Mouse (Mus musculus): ENCODE data around the gene Kcnn1.
A peak's percentile ranks its signal among the peaks of the same experiment; 100 is the strongest.

Kcnn1 gene

DNA sequence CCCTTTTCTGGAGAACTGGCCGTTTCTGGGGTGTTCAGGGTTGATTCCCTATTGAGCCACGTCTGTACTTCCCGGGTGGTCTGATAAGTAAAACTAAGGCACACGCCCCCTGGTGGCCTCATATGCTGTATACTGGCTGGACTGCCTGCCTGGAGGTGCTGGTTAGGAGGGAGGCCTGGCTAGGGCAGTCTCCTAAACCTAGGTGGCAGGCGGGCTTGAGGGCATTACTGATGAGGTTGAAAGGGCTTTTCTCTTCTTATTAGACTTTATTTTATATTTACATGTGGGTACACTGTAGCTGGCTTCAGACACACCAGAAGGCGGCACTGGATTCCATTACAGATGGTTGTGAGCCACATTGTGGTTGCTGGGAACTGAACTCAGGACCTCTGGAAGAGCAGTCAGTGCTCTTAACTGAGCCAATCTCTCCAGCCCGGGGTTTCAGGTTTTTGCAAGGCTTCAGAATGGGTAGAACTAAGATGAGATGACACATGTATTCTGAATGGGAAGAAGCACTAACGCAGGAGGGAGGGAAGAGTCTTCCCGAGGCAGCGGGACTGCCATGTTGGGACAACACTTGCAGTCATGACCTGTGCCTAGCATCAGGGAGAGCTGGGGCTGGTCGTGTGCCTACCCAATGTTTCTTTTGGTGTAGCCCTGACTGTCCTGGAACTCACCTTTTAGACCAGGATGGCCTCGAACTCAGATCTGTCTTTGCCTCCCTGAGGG is 30.8 kb upstream of the Kcnn1 start:
- peak; percentile 59 for DNase-seq (ENCODE audit: extremely low read depth, insufficient read length, low spot score)

DNA sequence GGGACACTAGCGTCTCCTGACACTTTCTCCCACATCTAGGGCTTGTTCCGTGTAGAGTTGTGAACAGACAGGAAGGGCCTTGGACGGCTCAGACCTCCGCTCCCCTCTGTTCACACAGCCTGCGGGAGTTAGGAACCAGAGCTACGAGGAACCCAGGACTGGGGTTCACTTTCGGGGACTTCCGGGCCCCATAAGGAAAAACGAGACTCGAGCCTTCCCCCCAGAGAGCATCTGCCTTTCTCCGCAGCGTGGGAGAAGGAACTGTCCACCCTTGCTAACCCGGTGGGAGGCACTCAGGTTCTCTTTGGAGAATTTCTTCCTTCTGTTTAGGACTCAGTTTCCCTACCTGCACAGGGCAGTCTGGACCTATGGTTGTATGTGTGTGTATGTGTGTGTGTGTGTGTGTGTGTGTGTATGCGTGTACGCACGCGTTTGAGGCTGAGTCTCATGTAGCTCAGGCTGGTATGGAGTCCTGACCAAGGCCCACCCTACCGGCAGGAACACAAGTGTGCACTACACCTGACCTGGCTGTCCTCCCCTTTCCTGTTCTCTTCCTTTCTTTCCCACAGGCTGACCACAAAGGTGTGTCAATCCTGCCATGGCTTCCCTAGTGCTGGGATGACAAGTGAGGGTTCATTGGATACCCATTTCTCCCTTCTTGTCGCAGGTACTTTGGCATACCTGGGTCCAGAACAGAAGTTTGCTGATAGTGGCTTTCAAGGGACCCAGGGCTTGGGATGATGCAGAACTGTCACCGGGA is 30.0 kb upstream of the Kcnn1 start:
- no peak for DNase-seq (ENCODE audit: extremely low read depth, insufficient read length, low spot score)

DNA sequence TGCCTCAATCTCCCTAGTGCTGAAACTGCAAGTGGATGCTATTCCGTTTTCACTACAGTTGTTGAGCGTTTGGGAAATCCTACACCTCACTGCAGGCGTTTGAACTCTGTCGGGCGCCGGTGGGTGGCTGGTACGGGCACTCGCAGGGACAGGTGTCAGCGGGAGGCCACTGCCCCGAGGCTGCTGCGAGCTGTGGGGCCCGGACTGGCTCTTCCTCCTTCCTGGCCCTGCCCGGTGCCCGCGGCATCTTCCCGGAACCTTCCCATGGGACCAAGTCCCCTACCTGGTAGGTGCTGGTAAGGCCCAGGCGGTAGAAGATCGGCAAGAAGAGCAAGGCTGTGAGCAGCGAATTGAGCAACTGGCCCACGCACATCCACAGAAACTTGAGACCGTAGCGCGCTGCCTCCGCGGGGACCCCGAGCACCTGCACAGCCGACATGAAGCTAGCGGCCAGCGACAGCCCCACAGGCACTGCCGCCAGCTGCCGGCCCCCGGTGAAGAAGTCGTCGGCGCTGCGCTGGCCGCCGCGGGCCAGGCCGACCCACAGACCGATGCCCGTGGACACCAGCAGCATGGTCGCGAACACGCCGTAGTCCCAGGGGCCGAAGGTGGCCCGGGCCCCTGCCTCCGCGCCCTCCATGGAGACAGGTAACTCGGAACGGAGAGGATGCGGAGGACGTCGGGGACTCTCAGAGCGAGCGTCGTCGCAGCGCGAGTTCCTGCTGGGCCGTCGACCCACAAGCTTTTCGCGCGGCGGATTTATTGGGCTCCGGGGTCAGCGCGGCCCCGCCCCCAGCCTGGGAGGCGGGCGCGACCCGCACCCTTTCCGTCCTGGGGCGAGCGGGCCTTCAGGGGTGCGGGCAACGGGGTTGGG is 29.2 kb upstream of the Kcnn1 start, which contains the start of gene Slc5a5:
Gene Slc5a5 (minus strand): TSS at position 736 of the 874 bp plus-strand sequence.
- DNase-seq (ENCODE audit: extremely low read depth, insufficient read length, low spot score), result no peak

- DNase-seq (ENCODE audit: extremely low read depth, insufficient read length, low spot score), result no peak
Measured at GRCm38 (mm10) chr8:70891356-70891755, 28.3 kb upstream of the Kcnn1 start.

GRCm38 (mm10) chr8:70890656-70891055 is 27.6 kb upstream of the Kcnn1 start:
- DNase-seq (ENCODE audit: extremely low read depth, insufficient read length, low spot score), result no peak

GRCm38 (mm10) chr8:70887669-70888068 is 24.6 kb upstream of the Kcnn1 start:
- no peak for DNase-seq (ENCODE audit: extremely low read depth, insufficient read length, low spot score)

GRCm38 (mm10) chr8:70885612-70886011 is 22.6 kb upstream of the Kcnn1 start:
- no peak for DNase-seq (ENCODE audit: extremely low read depth, insufficient read length, low spot score)

DNA sequence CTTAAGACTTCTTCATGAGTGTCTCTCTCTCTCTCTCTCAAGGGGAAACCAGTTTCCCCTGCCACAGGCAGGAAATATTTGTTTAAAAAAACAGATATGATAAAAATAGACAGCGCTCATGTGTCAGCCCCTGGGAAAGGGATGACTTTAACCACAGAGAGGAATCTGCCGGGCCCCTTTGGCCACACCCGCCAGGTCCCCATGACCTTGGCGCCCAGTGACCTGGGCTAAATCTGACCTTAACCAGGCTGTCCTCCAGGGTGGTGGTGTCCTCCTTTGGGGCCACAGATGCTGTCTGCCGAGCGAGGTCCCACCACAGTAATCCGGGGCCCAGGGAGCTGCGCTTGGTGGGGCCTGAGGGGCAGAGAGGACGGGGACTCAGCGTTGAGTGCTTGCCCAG is 21.6 kb upstream of the Kcnn1 start:
- DNase-seq (ENCODE audit: extremely low read depth, insufficient read length, low spot score), result no peak

- no peak for DNase-seq (ENCODE audit: extremely low read depth, insufficient read length, low spot score)
Measured at GRCm38 (mm10) chr8:70884186-70884585, 21.1 kb upstream of the Kcnn1 start.

DNA sequence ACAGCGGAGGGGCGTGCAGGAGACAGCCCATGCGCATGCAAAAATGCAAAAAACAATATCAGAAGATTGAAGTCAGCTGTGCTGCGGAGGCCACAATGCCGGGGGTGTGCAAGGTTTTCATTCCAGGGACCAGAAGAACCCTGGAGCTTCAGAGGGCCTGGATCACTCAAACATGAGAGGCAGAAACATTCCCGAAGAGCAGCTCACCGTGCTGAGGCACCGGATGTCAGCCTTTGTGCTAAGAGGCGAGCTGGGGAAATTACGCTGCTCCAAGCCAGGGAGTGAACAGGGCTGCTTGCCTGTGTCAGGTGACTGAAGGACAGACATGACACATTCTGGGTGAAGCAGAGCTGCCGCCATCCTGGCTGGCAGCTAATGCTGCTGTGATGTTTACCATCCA is 17.5 kb upstream of the Kcnn1 start:
- DNase-seq (ENCODE audit: extremely low read depth, insufficient read length, low spot score), result no peak

- peak; percentile 95 for DNase-seq (ENCODE audit: extremely low read depth, insufficient read length, low spot score)
Measured at GRCm38 (mm10) chr8:70880126-70880525, 17.1 kb upstream of the Kcnn1 start.

DNA sequence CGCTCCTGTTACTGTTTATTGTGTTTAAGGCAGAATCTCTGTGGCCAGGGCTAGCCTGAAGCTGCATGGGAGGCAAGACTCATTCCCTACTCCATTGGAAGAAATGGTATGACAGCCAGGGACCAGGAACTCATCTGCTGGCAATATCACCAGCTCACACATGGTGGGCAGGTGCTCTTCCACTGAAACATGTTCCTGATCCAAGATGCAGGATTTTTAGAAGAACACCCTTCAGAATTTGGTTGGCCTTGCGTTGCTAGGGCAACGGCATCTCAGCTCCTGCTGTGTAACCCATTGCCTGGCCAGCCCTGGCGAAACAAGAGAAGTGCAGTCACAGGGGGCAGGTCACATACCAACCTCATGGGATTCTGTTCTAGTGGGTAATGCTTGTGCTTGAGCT is 16.4 kb upstream of the Kcnn1 start:
- no peak for DNase-seq (ENCODE audit: extremely low read depth, insufficient read length, low spot score)

DNA sequence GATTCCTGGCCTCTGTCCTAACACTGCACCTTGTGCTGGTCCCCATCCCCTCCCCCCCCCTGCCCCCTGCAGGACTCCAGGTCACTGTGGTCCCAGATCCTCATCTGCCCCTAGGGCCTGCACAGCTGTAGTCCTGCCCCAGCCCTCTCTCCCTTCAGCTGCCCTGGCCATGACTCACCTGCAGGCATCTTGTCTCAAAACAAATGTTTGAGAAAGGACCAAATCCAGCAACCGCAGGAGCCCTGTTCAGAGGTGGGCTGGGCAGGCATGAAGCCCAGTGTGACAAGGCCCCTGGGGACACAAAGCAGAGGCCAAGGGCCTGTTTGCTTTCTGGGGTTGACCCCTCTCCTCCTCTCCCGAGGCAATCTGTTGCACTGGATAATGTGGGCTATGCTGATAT is 15.1 kb upstream of the Kcnn1 start:
- peak; percentile 92 for DNase-seq (ENCODE audit: extremely low read depth, insufficient read length, low spot score)

DNA sequence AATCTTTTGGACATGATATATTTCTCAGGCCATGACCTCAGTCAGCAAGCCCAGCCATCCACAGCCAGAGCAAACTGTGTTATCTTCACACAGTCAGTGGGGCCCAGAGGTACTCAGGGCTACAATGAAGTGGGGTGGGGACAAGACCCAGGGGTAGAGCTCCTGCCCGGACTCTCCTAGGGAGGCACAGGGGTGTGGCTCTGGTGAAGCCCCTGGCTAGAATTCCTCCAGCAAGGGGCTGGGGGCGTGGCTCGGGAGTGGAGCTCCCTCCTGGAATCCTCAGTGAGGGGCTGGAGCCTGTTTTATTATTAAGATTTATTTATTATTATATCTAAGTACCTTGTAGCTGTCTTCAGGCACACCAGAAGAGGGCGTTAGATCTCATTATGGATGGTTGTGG is 13.3 kb upstream of the Kcnn1 start:
- DNase-seq (ENCODE audit: extremely low read depth, insufficient read length, low spot score), result no peak

GRCm38 (mm10) chr8:70874441-70874840 is 11.4 kb upstream of the Kcnn1 start:
- no peak for DNase-seq (ENCODE audit: extremely low read depth, insufficient read length, low spot score)

GRCm38 (mm10) chr8:70873364-70873985 is 10.4 kb upstream of the Kcnn1 start, which contains the start of gene Ccdc124:
Gene Ccdc124 (minus strand): TSS chr8:70873935.
- DNase-seq (ENCODE audit: extremely low read depth, insufficient read length, low spot score), result peak; percentile 91

DNA sequence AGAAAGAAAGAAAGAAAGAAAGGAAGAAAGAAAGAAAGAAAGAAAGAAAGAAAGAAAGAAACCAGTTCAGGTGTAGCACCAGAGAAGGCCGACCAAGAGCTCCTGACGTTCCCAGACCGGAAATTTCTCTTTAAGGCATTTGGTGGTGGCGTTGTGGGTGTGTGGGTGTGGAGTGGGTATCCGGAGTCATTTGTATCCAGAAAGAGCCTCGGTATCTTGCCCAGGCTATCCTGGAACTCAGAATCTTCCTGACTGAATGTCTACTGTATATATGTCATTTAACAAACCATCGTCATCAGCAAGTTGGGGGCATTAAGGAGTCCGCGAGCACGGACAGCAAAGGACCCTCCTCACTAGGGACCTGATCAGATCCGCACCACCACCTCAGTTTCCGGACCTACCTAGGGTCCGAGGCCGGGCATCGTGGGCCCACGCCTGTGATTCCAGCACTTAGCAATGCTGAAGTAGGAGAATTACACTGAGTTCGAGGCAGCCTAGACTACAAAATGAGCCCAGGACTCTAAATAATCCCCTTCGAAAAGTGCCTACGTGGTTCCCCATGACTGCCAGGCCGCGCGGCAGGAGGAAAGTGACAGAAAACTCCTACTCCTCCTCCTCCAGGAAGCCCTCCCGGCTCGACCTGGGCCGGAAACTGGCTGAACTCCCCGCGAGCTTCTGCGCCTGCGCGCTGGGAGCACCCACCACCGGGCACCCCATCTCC is 9.7 kb upstream of the Kcnn1 start:
- DNase-seq (ENCODE audit: extremely low read depth, insufficient read length, low spot score), result peak; percentile 49

GRCm38 (mm10) chr8:70871195-70871807 is 8.2 kb upstream of the Kcnn1 start:
- DNase-seq (ENCODE audit: extremely low read depth, insufficient read length, low spot score), result no peak

GRCm38 (mm10) chr8:70869601-70870041 is 6.6 kb upstream of the Kcnn1 start:
- DNase-seq (ENCODE audit: extremely low read depth, insufficient read length, low spot score), result no peak

DNA sequence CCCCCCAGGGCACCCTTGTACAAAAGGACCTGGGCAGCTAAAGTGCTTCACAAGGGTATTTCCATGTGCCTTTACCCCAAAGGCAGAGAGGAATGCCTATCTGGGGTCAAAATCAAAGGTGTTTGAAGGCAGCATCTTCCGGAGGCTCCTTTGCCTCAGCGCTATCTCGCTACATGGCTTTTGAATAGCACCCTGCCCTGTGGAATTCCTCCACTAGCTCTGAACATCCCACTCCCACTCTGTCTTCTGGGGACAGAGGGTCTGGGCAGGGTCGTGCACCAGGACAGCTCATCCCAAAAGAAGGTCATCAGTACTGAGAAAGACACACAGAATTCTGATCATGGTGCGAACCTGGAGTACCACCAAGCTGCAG is 6.1 kb upstream of the Kcnn1 start:
- no peak for DNase-seq (ENCODE audit: extremely low read depth, insufficient read length, low spot score)

Data from 3134 (cell line).